Mouse (Mus musculus) T-helper 17 cell (primary cell): Measurements from ENCODE around the gene Atp5d.
"Not testable (repeated sequence)": the region's sequence is repeated elsewhere in the genome, so short reads cannot be mapped to it uniquely, and the experiment has no call there.

ENCODE experiments used
- in situ Hi-C, 2 experiments: fragments of 300-600 bp; cut with MboI, MseI; formaldehyde crosslinking; loops; 1 replicate in 1 of 2; 2 replicates in 1 of 2; pipeline ENCODE4 v1.15.1; 2025; ENCODE audit warnings: high pct_unique_total_duplicates in 2 of 2

Atp5d gene

DNA sequence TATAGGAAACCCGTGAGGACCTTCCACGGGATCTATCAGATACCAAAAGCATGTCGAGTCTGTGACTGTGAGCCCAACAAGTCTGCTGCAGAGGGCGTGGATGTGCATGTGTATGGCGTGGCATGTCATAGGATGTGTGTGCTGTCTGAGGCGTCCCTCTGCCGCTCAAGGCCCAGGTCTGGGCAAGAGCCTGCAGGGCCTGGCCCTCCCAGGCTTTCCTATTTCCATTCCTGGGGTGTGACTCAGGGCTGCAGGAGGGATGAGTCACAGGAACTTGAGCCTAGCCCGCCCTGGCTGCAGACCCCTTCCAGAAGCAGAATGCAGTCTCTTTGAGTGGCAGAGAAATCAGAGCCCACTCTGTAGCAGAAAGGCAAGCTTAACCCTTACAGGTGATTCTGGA, 25.3 kb downstream of the Atp5d start:
- in situ Hi-C loops: no loop called here

DNA sequence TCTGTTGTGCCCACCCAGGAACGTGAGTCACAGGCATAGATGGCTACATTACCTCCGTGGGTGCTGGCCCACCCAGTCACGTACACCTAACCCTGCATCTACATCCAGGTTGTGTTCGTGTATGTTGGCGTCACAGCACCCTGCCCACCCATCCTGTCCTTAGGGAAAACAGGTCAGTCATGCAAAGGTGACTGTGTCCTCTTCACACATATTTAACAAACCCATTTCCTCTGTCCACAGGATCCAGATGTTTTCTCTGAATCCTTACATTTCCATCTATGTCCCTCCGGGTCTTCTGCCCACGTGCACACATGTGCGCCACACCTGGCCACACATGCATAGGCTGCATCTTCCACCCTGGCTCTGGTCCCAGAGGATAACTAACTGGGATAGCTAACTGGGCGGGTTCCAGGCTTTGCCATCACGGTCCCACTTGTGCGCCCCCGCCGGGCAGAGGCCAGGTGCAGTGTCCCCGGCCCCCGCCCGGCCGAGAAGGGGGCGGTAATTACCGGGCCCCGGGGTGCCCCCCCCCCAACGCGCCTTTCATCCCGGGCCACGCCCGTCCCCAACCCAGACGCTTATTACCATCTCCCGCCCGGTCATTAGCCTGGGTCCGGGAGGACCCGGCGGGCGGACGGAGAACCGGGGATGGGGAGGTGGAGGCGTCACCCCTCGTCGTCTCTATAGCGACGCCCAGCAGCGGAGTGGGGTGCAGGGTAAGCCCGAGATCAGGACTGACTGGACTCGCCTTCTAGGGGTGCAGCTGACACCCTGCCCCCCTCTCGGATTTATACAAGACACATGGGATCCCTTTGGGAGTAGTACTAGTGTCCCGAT, 25.9 kb downstream of the Atp5d start:
- in situ Hi-C loops: no loop called here

DNA sequence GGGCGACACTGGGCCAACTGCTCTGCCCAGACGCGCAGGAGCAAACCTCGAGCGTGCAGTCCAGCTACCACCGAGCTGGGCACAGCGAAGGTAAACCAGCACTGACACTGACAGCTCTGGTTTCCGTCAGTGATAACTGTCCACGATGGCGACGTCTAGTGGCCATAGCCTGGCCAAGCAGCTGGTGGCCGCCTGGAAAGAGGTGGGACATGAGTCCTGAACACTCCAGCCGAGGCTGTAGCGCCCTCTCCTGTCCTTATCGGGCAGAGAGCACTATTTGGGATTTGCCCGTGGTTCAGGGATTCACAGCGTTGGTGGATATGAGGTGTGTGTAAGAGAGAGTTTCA, 26.5 kb downstream of the Atp5d start:
- in situ Hi-C loops: no loop called here

DNA sequence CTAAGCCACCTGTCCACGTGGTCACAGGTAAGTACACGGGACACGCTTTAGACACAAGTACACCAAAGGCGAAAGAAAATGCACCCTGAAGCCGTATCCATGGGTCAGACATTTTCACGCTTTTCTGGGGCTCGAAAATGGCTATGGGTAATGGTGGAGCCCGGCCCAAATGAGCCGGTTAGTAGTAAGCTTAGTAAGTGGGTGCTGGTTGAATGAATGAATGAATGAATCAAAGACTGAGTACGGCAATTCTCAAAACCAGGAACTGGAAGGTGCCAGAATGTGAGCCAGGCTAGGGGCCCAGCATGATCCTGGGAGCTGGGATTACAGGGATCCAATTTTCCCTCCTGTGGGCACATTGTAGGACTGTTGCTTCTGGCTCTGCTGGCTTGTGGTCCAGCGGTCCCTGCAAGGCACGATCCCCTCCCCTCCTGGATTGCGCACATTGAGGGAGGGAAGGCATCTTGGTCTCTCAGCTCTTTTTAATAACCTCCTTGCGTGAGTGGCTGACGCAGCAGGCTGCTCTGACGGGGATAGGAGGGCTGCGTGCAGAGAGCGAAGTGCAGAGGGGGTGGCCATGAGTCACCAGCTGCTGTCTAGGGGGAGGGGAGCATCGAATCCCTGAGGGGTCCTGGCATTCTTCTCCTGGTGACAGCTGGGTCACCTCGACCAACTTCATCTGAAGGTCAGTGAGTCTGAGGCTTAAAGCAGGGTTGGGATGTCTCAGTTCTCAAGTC, 27.1 kb downstream of the Atp5d start, which contains the start of gene Cirbp:
Gene Cirbp (plus strand): TSS at position 594 of the 737 bp plus-strand sequence.
- in situ Hi-C loops: no loop called here

DNA sequence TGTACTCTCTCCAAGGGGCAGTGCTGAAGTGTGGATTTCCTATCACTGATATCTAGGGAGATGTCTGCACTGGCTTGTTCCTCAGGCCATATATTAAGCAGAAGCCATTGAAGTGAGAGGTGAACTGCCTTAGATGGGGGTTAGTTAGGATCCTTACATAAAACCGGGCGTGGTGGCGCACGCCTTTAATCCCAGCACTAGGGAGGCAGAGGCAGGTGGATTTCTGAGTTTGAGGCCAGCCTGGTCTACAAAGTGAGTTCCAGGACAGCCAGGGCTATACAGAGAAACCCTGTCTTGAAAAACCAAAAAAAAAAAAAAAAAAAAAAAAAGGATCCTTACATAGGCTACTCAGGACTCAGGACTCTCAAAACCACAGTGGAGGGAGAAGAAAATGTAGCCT, 27.7 kb downstream of the Atp5d start:
- in situ Hi-C loops: not testable (repeated sequence)

DNA sequence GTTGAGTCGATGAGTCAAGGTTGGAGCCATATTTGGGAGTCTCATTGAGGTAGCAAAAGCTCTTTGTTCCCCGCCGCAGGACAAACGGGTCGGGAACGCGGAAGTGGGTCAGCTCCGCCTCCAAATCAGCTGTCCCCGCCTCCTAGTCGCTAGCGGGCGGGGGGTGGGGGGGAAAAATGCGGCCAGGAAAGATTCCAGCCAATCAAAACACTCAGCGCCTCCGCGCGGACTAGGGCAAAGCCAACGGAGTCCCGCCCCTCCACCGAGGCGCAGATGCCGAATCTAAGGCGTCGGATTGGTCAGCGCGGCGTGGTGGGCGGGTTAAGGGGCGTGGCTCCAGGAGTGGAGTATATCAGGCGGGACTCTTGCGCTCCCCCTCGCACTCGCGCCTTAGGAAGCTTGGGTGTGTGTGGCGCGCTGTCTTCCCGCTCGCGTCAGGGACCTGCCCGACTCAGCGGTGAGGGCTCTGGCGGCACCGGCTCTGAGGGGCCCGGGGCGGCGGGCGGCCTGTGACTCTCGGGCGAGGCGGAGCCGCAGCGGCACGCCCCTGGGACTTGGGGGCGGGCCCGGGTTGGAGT, 29.1 kb downstream of the Atp5d start:
- in situ Hi-C loops: no loop called here

DNA sequence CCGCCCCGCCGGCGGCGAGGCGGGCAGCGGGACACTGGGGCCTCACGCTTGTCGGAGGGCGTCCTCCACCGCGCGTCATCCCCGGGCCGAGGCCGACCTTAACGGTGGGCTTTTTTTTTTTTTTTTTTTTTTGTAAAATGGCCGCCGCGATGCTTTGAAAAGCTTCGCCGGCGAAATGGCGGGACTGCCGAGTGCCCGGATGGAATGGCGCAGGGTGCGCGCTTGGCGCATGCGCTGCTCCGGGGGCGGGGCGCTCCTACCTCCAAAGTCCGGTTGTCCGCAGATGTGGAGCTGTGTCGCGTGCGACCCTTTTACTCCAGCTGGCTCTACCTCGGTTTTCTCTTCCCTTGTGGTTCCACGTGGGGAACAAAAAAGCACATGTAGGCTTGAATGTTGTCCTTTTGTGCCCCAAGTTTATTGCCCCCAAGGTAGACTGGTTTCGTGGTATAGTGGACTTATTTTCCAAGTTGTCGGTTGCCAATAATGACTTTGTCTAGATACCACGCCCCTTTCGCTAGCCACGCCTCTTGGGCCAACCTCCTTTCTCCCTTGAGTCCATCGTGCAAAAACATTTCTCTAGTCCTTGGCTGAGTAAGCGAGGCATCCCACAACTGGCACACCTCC, 29.7 kb downstream of the Atp5d start:
- in situ Hi-C loops: no loop called here

DNA sequence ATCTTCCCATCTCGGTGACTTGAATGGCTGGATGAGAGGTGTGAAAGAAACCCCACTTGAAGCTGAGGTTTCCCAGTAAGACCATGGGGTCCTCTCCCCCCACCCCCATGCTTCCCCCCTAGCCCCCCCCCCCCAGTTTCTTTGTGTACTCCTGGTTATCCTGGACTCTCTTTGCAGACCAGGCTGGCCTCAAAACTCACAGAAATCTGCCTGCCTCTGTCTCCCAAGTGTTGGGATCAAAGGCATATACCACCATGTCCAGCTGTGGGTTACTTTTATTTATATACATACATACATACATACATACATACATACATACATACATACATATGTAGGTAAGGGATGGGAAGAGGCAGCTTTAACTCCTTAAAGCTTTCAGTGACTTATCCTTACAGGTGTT, 30.6 kb downstream of the Atp5d start:
- in situ Hi-C loops: no loop called here

DNA sequence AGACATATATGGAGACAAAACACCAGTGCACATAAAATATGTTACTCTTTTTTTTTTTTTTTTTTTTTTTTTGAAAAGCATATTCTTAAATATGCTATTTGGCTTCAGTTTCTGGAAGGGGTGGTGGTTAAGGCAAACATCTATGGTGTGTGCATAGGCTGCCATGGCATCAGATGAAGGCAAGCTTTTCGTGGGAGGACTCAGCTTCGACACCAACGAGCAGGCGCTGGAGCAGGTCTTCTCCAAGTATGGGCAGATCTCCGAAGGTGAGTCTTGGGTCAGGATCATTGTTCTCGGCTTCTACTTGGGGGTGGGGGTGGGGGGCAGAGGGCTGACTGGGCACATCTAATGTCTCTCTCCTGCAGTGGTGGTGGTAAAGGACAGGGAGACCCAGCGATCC, 31.2 kb downstream of the Atp5d start:
- in situ Hi-C loops: no loop called here

DNA sequence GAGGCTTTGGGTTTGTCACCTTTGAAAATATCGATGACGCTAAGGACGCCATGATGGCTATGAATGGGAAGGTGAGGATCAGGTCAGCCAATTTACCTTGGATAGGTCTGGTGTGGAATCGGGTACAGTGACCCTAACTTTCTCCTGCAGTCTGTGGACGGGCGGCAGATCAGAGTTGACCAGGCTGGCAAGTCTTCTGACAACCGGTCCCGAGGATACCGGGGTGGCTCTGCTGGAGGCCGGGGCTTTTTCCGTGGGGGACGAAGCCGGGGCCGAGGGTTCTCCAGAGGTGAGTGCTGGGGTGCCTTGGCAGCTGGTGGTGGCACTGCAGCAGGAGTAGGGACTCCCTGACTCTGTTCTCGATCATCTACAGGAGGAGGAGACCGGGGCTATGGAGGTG, 31.6 kb downstream of the Atp5d start:
- in situ Hi-C loops: no loop called here

DNA sequence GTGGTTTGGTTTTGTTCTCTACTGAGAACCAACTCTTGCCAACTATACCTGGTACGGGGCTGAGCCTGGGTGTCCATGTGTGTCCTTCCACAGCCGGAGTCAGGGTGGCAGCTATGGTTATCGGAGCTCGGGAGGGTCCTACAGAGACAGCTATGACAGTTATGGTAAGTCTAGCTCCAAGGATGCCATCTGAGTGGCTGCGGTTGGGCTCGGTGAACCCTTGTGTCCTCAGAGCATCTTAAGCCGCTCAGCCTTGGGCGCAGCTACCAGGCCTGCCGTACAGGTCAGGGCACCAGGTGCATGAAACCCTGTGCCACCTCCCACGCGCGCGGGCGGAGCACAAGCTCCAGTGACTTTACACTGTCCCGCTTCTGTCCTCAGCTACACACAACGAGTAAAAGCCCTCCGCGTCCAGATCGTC, 32.2 kb downstream of the Atp5d start:
- in situ Hi-C loops: no loop called here

DNA sequence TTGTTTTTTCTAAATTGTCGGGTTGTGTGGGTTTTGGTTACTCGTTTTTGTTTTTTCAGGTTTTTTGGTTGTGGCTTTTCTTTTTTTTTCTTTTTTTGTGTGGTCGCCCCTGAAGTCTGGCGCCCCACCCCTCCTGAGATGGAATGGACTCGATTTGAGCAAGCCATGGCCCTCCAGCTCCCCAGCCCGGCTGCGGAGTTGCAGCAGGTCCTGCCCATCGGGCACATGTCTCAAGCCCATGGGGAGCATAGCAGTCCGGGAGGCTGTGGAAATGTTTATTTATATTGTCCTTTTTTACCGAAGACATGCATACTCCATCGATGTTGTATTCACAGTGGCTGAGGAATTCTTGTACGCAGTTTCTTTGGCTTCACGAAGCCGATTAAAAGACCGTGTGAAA, 32.8 kb downstream of the Atp5d start:
- in situ Hi-C loops: no loop called here

DNA sequence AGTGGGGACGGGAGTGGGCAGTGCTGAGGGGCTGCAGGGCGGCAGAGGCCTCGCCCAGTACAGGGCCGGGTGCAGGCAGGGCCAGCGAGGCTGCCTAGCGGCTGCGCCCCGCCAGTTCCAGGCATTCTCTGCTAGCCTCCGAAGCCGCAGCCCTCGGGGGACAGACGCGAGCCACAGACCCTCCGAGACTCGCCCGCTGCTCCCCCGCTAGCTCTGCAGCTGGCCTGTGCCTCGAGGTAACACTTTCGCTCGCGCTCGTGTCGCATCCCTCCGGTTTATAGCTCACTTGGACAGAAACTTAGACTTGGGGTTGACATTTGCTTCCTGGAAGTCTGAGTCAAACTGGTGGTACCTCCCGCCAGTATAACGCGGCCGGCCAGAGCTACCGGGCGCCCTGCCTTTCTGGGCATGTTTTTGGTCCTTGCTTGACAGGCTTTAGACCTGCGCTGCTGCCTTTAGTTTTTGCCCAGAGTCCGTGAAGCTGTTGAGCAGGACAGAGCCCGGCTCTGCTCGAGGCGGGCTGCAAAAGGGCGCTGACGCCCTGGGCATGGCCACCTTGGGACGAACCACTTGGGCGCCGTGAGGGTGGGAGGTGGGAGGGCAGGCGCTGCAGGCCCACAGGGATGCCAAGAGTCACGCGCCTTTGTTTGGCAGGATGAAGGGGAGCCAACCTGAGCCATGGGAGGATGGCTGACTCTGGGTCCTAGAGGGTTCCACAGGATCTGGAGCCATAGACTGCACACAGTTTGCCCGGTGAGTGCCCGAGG, 33.5 kb downstream of the Atp5d start:
- in situ Hi-C loops: no loop called here

DNA sequence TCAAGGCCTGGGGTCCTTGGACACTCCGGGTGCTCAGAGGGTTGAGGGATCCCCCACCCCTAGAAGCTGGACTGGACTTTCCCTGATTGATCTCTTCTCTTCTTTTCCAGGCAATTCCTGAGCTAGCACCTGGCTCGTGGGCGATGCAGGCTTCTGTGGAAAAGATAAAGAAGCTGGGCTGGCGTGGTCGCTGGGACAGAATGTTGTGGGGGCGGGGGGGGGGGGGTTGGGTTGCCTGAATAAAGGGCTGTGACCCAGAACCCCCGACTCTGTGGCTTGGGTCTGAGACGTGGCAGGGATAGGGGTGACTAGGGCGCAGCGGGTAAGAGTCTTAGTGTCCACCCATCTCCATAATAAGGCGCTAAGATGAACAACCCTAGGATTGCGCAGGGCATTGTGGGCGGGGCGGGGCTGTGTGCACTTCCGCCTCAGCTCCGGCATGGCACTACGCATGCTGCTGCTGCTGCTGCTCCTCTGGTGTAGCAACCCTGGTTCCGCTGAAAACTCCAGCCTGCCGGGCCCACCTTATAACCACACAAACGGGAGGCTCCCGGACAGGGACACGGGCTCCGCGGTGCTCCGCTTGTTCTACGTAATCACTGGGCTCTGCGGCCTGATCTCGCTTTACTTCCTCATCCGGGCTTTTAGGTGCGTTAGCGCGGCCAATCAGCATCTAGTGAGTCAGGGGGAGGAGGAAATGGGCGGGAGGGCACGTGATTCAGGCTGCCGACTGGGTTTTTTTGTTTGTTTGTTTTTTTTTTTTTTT, 34.3 kb downstream of the Atp5d start, which contains the start of gene 1600002K03Rik:
Gene 1600002K03Rik (plus strand): TSS at position 418 of the 766 bp plus-strand sequence.
- in situ Hi-C loops: no loop called here

DNA sequence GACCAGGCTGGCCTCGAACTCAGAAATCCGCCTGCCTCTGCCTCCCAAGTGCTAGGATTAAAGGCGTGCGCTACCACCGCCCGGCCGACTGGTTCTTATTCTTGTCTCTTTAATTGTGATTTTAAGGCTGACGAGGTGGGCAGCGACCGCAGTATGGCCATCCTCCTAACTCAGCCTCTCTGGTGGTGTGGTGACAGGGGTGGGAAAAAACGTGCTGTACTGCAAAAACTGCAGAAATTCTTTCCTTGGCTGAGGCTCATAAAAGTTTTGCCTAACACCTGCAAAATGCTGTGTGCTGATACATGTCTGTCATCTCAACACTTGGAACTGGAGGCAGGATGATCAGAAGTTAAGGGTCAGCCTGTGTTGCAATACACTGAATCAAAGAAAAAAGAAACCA, 34.9 kb downstream of the Atp5d start:
- in situ Hi-C loops: no loop called here

DNA sequence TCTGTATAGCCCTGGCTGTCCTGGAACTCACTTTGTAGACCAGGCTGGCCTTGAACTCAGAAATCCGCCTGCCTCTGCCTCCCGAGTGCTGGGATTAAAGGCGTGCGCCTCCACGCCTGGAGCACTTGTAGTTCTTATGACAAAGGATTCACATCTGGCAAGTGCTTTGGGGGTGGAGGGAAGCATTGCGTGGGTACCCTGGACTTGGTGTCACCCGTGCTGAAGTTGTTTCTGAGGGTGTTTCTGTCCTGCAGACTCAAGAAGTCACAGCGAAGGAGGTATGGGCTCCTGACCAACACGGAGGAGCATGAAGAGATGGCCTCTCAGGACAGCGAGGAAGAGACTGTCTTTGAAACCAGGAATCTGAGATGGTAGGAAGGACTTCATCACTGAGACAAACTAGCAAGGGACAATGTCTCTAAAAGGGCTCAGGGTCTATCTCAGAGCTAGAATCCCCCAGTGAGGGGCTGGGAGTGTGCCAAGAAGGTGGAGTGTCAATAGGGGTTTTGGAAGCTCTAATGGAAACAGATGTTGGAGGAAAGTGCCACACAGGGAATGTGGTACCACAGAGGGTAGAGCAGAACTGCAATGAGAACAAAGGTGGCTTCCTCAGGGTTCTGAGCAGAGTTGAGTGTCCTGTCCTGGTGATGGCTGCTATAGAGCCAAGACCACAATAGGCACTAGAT, 35.7 kb downstream of the Atp5d start:
- in situ Hi-C loops: no loop called here

DNA sequence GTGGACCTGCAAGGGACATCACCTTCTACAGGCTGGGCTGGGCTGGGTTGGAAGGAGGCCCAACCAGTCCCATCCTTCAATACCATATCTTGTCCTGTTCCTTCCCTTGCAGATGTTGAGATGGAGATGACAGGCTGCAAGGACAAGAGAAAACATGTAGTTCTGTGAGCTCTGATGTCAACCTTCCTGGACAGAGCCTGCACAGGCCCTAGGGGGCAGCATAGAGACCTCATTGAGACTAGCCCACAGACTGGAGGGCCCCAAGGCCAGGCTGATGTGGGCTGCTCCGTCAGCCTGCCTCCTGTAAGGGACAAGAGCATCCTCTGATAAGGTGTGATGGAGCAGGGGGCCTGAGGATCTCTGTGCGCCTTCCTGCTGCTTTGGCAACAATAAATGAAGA, 36.3 kb downstream of the Atp5d start:
- in situ Hi-C loops: loop anchor here (5.0 kb wide), 1 partner anchor 73 kb away; the partner anchor contains the start of gene Ndufs7 (in 2 of the 2)

DNA sequence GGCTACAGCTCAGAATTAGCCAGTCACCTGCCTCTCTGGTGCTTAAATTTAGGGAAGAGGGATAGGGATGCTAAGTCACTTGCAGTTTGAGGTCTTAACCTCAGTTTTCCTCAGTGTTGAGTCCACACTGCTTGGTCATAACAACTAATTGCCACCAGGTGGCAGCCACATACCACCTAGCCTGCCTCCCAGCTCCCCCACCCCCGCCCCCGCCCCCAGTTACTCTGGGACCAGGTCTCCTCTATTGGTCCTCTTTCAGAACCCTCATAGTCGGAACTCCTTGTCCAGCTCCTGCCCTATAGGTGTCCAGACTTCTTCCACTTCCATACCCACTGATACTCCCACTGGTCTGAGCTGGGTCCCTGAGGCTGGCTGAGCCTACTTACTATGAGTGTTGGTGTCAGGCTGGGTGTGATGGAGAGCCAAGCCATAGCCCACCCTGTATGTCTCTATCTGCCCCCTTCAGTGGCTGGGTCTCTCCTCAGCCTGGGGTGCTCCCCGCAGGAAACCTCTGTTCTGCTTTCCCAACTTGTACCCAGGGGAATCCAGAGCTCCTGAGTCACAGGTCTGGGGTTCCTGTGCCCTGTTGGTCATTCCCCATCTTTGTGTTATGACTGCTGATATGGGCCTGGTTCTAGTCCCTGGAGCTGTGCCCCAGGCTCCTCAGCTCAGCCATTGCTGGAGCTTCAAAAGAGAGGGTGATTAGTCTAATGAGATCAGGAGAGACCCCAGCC, 37.3 kb downstream of the Atp5d start:
- in situ Hi-C loops: loop anchor here (5.0 kb wide), 1 partner anchor 72 kb away; the partner anchor contains the start of gene Ndufs7 (in 2 of the 2)

DNA sequence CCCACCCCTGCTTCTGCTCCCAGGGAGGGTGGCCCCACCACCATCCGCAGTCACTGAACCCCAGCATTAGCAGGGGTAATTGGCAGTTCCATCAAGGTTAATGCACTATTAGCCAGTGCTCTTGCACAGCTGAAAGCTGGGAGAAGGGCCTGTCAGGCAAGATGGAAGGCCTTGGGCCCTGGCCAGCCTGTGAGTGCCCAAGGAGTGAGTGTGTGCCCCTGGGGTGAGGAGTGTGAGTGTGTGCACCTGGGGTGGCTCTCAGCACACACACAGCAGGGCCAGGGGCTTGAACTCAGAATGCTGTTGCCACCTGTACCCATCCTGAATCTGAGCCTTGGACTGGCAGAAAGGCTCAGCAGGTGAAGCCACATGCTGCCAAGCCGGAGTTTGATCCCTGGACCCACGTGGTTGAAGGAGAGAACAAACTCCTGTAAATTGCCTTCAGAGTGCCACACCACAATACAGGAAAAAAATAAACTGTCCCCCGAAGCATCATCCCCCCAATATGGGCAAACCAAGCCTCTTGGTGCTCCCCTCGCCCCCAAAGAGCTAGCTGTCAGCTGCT, 37.9 kb downstream of the Atp5d start:
- in situ Hi-C loops: loop anchor here (5.0 kb wide), 1 partner anchor 71 kb away; the partner anchor contains the start of gene Ndufs7 (in 2 of the 2)
